ENCODE assay signal across 19 mouse cellular contexts in the genomic region with DNA sequence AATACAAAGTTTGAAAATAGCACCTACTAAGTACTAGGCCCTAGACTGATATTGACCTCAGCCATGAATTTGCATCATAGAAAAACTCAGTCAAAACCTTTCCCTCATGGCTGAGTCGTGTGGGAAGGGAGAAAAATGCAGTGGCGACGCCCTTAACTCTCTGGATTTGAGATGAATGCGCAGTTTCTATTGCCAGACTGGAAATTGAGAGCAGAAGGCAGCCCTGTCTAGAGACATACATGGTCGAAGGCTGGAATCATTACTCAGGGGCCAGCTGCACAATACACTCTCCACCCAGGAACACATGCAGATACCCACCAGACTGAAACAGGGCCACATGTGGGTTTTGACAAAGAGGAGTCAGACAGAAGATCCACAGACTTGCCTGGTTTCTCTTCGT. TPM values are rescaled to one million over a fixed set of nuclear protein-coding genes. Genes with fewer than 3 reads are reported as not detected.
A peak's percentile ranks its signal among the peaks of the same experiment; 100 is the strongest.
DNase-seq lines count a peak whose midpoint lies in the region; ATAC-seq lines count a peak whose summit lies in the region.
"Had no signal": no experiment of that assay in that cellular context is flagged by ENCODE, and none has a peak within 500 bp of the region (broad histone marks: within the 10 kb centered on the region; RNA-seq: fewer than 3 reads in every experiment).

No protein-coding gene starts in this region.

- H3K27me3 ChIP-seq in hindbrain, embryonic 10.5 days (ENCODE audit: insufficient read depth, poor library complexity, severe bottlenecking): no peaks in the 10 kb centered on the region
- no peaks in the 10 kb centered on the region for H3K27me3 ChIP-seq in hindbrain, embryonic 12.5 days
- H3K27me3 ChIP-seq in embryonic facial prominence, embryonic 10.5 days (replicated peaks; ENCODE audit: low read depth, poor library complexity, severe bottlenecking): no peaks in the 10 kb centered on the region
- H3K27me3 ChIP-seq in limb, embryonic 13.5 days: no peaks in the 10 kb centered on the region
- H3K27me3 ChIP-seq: hindbrain, embryonic 15.5 days; neural tube, embryonic 15.5 days had no signal

- ATAC-seq in hindbrain, embryonic 12.5 days (ENCODE audit: low FRiP score): no peak
- peak; percentile 28; the same call in 1 of the 2 replicates for ATAC-seq in limb, embryonic 13.5 days (ENCODE audit: low FRiP score, low read depth)
- ATAC-seq: activated CD4-positive, CD25-positive, alpha-beta regulatory T cell, adult 4 months; CD4-positive, CD25-positive, alpha-beta regulatory T cell, adult 4 months; forebrain, embryonic 16.5 days had no signal

- peaks cover 30% of the 10 kb centered on the region for H3K4me1 ChIP-seq in hindbrain, embryonic 10.5 days (replicated peaks)
- 0 out of 2 replicates have a peak, but pooled peaks cover 7% of the 10 kb centered on the region for H3K4me1 ChIP-seq in hindbrain, embryonic 12.5 days
- peaks cover 35% of the 10 kb centered on the region for H3K4me1 ChIP-seq in embryonic facial prominence, embryonic 10.5 days
- peaks cover 43% of the 10 kb centered on the region for H3K4me1 ChIP-seq in limb, embryonic 13.5 days
- H3K4me1 ChIP-seq: hindbrain, embryonic 15.5 days had no signal

- no peak overlapping the region for H3K4me2 ChIP-seq in hindbrain, embryonic 12.5 days (replicated peaks)
- no peak overlapping the region for H3K4me2 ChIP-seq in limb, embryonic 13.5 days (replicated peaks)
- H3K4me2 ChIP-seq: hindbrain, embryonic 15.5 days; neural tube, embryonic 15.5 days had no signal

- no peak for DNase-seq in hindbrain, embryonic 10.5 days (ENCODE audit: low spot score)
- DNase-seq in embryonic facial prominence, embryonic 10.5 days (ENCODE audit: low spot score): no peak
- DNase-seq in fibroblast of lung, adult 2 months (ENCODE audit: low read depth): peak; percentile 67
- DNase-seq in T-cell, adult 2 months (ENCODE audit: low spot score): no peak
- no peak for DNase-seq in layer of hippocampus, postnatal 14 days (ENCODE audit: low spot score in 2 of 2)
- DNase-seq in adrenal gland, postnatal 25 days: no peak
- DNase-seq: cerebellum, adult 11 months; gastrocnemius, postnatal 25 days; lung, adult 2 months; thymus, postnatal 25 days had no signal

- WGBS in hindbrain, embryonic 10.5 days: 64% methylated on average over 6 of the region's 6 CpGs
- WGBS in hindbrain, embryonic 12.5 days: 60% methylated on average over 6 of the region's 6 CpGs
- WGBS in embryonic facial prominence, embryonic 10.5 days: 68% methylated on average over 6 of the region's 6 CpGs
- WGBS in limb, embryonic 13.5 days: 43% methylated on average over 6 of the region's 6 CpGs

- no peaks in the 10 kb centered on the region for H3K9me3 ChIP-seq in hindbrain, embryonic 10.5 days
- H3K9me3 ChIP-seq in hindbrain, embryonic 12.5 days (replicated peaks): 0 out of 2 replicates have a peak, but pooled peaks cover 5% of the 10 kb centered on the region
- H3K9me3 ChIP-seq in embryonic facial prominence, embryonic 10.5 days: 0 out of 2 replicates have a peak, but pooled peaks cover 3% of the 10 kb centered on the region
- H3K9me3 ChIP-seq in limb, embryonic 13.5 days: no peaks in the 10 kb centered on the region
- H3K9me3 ChIP-seq: hindbrain, embryonic 15.5 days; neural tube, embryonic 15.5 days had no signal

- no peaks in the 10 kb centered on the region for H3K36me3 ChIP-seq in hindbrain, embryonic 10.5 days
- H3K36me3 ChIP-seq in hindbrain, embryonic 12.5 days: no peaks in the 10 kb centered on the region
- H3K36me3 ChIP-seq in embryonic facial prominence, embryonic 10.5 days (replicated peaks): no peaks in the 10 kb centered on the region
- H3K36me3 ChIP-seq in limb, embryonic 13.5 days: no peaks in the 10 kb centered on the region
- H3K36me3 ChIP-seq: hindbrain, embryonic 15.5 days; neural tube, embryonic 15.5 days had no signal

- H3K27ac ChIP-seq in hindbrain, embryonic 10.5 days: peak overlapping the region; percentile 70
- no peak overlapping the region for H3K27ac ChIP-seq in hindbrain, embryonic 12.5 days
- peak overlapping the region; percentile 66 for H3K27ac ChIP-seq in embryonic facial prominence, embryonic 10.5 days (replicated peaks)
- H3K27ac ChIP-seq in limb, embryonic 13.5 days: peak overlapping the region; percentile 70
- H3K27ac ChIP-seq: hindbrain, embryonic 15.5 days; kidney, postnatal 0 days; neural tube, embryonic 15.5 days had no signal

- H3K4me3 ChIP-seq in hindbrain, embryonic 10.5 days: no peak overlapping the region
- no peak overlapping the region for H3K4me3 ChIP-seq in hindbrain, embryonic 12.5 days
- no peak overlapping the region for H3K4me3 ChIP-seq in embryonic facial prominence, embryonic 10.5 days
- no peak overlapping the region for H3K4me3 ChIP-seq in limb, embryonic 13.5 days
- H3K4me3 ChIP-seq: hindbrain, embryonic 15.5 days; megakaryocyte, embryonic 14.5 days; neural tube, embryonic 15.5 days had no signal

- no peak overlapping the region for H3K9ac ChIP-seq in hindbrain, embryonic 12.5 days
- H3K9ac ChIP-seq in limb, embryonic 13.5 days: no peak overlapping the region
- H3K9ac ChIP-seq: hindbrain, embryonic 15.5 days; neural tube, embryonic 15.5 days had no signal

RNA-seq across cellular contexts. Expression of gene Cdc7, which starts 55.8 kb away (rescaled TPM):
- polyA plus RNA-seq in hindbrain, embryonic 10.5 days (2016; fragmentation: Nextera tagmentation; extraction: Ambion mirVana): 40.2 and 62.9 TPM in 2 replicates
- polyA plus RNA-seq in hindbrain, embryonic 12.5 days (2016; fragmentation: Nextera tagmentation; extraction: Ambion mirVana): 43.3 and 44.7 TPM in 2 replicates
- 63.7 and 65.3 TPM in 2 replicates for polyA plus RNA-seq in embryonic facial prominence, embryonic 10.5 days (2016; fragmentation: Nextera tagmentation; extraction: Ambion mirVana)
- 51.6 and 55.2 TPM in 2 replicates for polyA plus RNA-seq in limb, embryonic 13.5 days (2015; fragmentation: Nextera tagmentation; extraction: Ambion mirVana)
- total RNA-seq in layer of hippocampus, postnatal 14 days (2021): 10 to 100 TPM; 13.5 to 14.9 TPM
- total RNA-seq in adrenal gland, postnatal 25 days (2021): 5.6 and 5.9 TPM in 2 replicates
